Mouse (Mus musculus) liver, embryonic 14.5 days (tissue): Measurements from ENCODE around the gene Efcab12. TPM values are rescaled to one million over a fixed set of nuclear protein-coding genes. Genes with fewer than 3 reads are reported as not detected.
"Not testable (repeated sequence)": the region's sequence is repeated elsewhere in the genome, so short reads cannot be mapped to it uniquely, and the experiment has no call there.

Experiments used
- ATAC-seq: fragments of 200-750 bp; cut with Nextera tagmentation; 2 replicates; pipeline ENCODE4 v1.8.0; 2017; ENCODE audit warnings: moderate number of reproducible peaks, mild to moderate bottlenecking, moderate library complexity; ENCODE audit not compliant: insufficient read depth
- DNase-seq, 3 experiments: peaks; one replicate each; pipeline ENCODE4 v3.0.0-alpha.2; 2012 to 2013; ENCODE audit warnings: low read depth in 3 of 3, low spot score in 3 of 3
- H3K27ac ChIP-seq: fragments of 300-500 bp; sonication (generic); 2 replicates; pipeline ENCODE4 v1.5.1; 2014; ENCODE audit warnings: moderate library complexity, mild to moderate bottlenecking, control low read depth, inconsistent platforms
- H3K27me3 ChIP-seq: fragments of 300-500 bp; sonication (generic); 2 replicates; pipeline ENCODE4 v1.6.1; 2014; ENCODE audit warnings: mild to moderate bottlenecking, low read length, moderate library complexity; ENCODE audit not compliant: control insufficient read depth, insufficient read depth
- H3K36me3 ChIP-seq: fragments of 300-500 bp; sonication (generic); replicated peaks from 2 replicates; pipeline ENCODE4 v1.6.1; 2014; ENCODE audit warnings: low read depth; ENCODE audit not compliant: control insufficient read depth, insufficient read depth
- H3K4me1 ChIP-seq, 2 experiments: fragments of 200-500 bp in 1 of 2; fragments of 300-500 bp in 1 of 2; sonication (generic) in 1 of 2; replicated peaks; 2 replicates each; pipeline ENCODE4 v1.6.1; 2012 to 2014; ENCODE audit warnings: antibody characterized with exemption in 1 of 2, inconsistent platforms in 1 of 2, low read length in 1 of 2; ENCODE audit not compliant: control insufficient read depth in 2 of 2, insufficient read depth in 2 of 2
- H3K4me2 ChIP-seq: fragments of 300-500 bp; sonication (generic); 2 replicates; pipeline ENCODE4 v1.6.1; 2014; ENCODE audit warnings: low read depth, mild to moderate bottlenecking, control low read depth, moderate library complexity
- H3K4me3 ChIP-seq, 2 experiments: fragments of 200-500 bp in 1 of 2; fragments of 300-500 bp in 1 of 2; sonication (generic) in 1 of 2; 2 replicates each; pipeline ENCODE4 v1.5.1; 2012 to 2014; ENCODE audit warnings: low read depth in 2 of 2, low read length in 2 of 2, mild to moderate bottlenecking in 2 of 2, control low read depth in 1 of 2, inconsistent platforms in 1 of 2, moderate library complexity in 1 of 2; ENCODE audit not compliant: insufficient read depth in 1 of 2
- H3K9ac ChIP-seq: fragments of 300-500 bp; sonication (generic); replicated peaks from 2 replicates; pipeline ENCODE4 v1.6.1; 2014; ENCODE audit warnings: mild to moderate bottlenecking, control low read depth, moderate library complexity
- H3K9me3 ChIP-seq: fragments of 300-500 bp; sonication (generic); 2 replicates; pipeline ENCODE4 v1.6.1; 2016; ENCODE audit warnings: low read length, mixed read lengths; ENCODE audit not compliant: control insufficient read depth
- CTCF ChIP-seq: IDR thresholded peaks from 2 replicates; pipeline ENCODE4 v1.5.1; 2016; ENCODE audit warnings: antibody characterized with exemption, low read depth, control low read depth
- EP300 ChIP-seq: IDR thresholded peaks from 2 replicates; pipeline ENCODE4 v1.6.1; 2016; ENCODE audit warnings: antibody characterized with exemption, low read depth
- WGBS: fragments of 180-500 bp; shearing (Covaris S2); extraction: QIAGEN DNeasy Blood & Tissue Kit; methylation state at CpG from one replicate; pipeline ENCODE4 v1.1.7; 2014; ENCODE audit not compliant: insufficient replicate concordance; 5-methylcytosine and 5-hydroxymethylcytosine counted together
- polyA plus RNA-seq, 2 experiments: library from polyadenylated mRNA; depleted of rRNA in 1 of 2; stranded (reverse) in 1 of 2; unstranded in 1 of 2; fragments of >200 nt; fragmentation: Nextera tagmentation in 1 of 2; extraction: Ambion mirVana in 1 of 2; gene quantifications; 2 replicates each; pipeline versions ENCODE4 v1.2.1 to v1.2.3; 2012 to 2014

Efcab12 gene
- polyA plus RNA-seq, 2 experiments = 0.11 TPM; not detected in 1

DNA sequence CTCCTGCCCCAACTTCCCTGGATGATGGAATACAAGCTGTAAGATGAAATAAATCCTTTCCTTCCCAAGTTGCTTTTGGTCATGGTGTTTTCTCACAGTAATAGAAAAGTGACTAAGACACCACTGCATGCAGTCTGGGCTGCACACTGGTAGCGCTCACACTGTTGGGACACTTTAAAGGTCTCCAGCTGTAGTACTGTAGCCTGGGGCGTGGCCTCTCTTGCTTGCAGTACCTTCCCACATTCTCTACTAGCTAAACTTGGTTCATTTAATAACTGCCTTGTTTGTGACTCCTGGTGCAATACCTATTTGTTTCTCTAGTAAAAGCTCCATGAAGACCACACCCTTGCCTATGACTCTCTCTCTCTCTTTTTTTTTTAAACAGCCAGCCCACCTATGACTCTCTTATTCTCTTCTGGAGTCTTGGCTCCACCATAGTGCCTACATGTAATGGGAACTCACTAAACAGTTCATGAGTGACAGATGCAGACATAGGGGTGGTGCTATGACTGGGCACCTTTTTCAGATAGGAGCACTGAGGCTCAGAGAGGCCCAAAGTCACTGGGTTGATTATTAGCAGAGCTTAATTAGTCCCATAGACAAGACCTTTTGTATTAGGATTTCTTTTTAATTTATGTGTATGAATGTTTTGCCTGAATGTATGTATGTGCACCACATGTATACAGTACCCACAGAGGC, 5.9 kb downstream of the Efcab12 start:
- ATAC-seq = peak; percentile 50
- H3K4me2 ChIP-seq = no peak overlapping the region
- TF ChIP-seq EP300 (no peak), CTCF (no peak)
- no peaks in the 10 kb centered on the region for H3K27me3 ChIP-seq
- H3K36me3 ChIP-seq = no peaks in the 10 kb centered on the region
- no peak overlapping the region for H3K4me3 ChIP-seq
- H3K27ac ChIP-seq = no peak overlapping the region
- peaks cover 7 to 17% of the 10 kb centered on the region in 2 experiments for H3K4me1 ChIP-seq
- 72% methylated on average over 2 of the region's 2 CpGs for WGBS
- H3K9me3 ChIP-seq = no peaks in the 10 kb centered on the region
- DNase-seq = no peak
- H3K9ac ChIP-seq = no peak overlapping the region

DNA sequence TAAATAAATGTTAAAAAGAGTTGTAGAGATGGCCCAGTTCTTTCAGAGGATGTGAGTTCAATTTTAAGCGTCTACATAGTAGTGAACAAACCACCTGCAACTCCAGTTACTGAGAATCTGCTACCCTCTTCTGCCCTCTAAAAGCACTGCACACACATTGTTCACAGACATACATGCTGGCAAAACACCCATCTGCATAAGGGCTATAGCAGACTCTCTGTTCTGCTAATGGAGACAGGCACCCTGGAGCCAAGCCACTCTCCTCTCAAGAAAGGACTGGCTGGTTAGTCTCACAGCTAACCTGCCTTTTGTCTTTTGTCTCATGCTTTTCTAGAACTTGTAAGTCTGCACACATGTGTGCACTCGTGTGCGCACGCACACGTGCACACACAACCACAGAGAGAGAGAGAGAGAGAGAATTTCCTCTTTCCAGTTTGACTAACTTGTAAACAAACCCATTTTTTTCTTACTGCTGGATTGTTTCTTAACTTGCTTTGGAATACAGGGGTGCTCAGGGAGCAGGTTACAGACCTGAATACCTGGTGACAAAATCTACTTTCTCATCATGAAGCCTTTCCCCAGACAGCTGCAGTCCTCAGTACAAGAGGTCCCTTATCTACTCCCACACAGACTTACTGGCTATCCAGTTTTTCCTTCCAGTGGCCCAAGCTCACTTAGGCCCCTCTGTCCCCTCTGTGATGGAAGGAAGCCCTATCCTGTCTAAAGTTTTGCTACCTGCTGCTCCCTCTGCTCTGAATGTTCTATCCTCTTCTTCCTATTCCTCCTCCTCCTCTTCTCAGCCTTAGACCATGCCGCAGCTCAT, 7.2 kb downstream of the Efcab12 start:
- Histone ChIP-seq H3K27me3 (no peaks in the 10 kb centered on the region), H3K9ac (no peak overlapping the region), H3K27ac (no peak overlapping the region; the same call in 1 of the 2 replicates), H3K9me3 (no peaks in the 10 kb centered on the region), H3K36me3 (no peaks in the 10 kb centered on the region), H3K4me3 (no peak overlapping the region), H3K4me2 (no peak overlapping the region), H3K4me1 (peaks cover 7 to 17% of the 10 kb centered on the region in 2 experiments)
- WGBS = 65% methylated on average over 6 of the region's 6 CpGs
- TF ChIP-seq EP300 (0 out of 2 replicates have a peak, but pooled peaks have one; percentile 10), CTCF (0 out of 2 replicates have a peak, but pooled peaks have one; percentile 8)
- DNase-seq (no peak), ATAC-seq (peak; percentile 49; the same call in 1 of the 2 replicates)

DNA sequence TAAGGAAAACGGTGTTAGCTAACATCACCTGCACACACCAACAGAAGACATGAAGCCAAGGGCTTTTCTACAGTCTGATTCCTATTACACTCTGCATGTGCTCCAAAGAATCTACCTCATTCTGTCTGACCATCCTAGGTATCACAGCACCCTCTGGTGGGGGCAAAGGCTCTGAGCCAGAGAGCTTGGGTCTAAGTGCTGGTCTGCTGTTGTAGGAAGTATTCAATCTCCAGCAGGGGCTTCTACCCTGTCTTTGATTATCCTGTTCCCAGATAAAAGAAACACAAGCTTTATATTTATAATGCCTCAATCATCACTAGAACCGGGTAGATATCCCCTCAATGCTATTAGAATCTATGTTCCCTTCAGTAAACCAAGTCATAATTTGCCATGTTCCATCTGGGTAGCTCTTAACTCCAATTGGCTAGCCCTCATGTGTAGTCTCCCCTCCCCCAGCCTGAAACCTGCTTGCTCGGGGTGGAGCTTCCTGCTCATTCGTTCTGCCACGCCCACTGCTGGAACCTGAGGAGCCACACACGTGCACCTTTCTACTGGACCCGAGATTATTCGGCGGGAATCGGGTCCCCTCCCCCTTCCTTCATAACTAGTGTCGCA, 14.3 kb downstream of the Efcab12 start:
- Histone ChIP-seq H3K4me3 (peak overlapping the region in 1 of 2 experiments; percentile 7; a peak in 1 of 4 replicates), H3K4me2 (peak overlapping the region; percentile 49), H3K27ac (peak overlapping the region; percentile 0), H3K4me1 (peaks cover 18 to 29% of the 10 kb centered on the region in 2 experiments)
- ATAC-seq (peak; percentile 95), DNase-seq (peak; percentile 36 to 81 (median 77))
- not testable (repeated sequence) for H3K9ac ChIP-seq, H3K27me3 ChIP-seq, H3K9me3 ChIP-seq, H3K36me3 ChIP-seq
- 0% methylated on average over 5 of the region's 11 CpGs for WGBS
- peak; percentile 79 for TF ChIP-seq CTCF

DNA sequence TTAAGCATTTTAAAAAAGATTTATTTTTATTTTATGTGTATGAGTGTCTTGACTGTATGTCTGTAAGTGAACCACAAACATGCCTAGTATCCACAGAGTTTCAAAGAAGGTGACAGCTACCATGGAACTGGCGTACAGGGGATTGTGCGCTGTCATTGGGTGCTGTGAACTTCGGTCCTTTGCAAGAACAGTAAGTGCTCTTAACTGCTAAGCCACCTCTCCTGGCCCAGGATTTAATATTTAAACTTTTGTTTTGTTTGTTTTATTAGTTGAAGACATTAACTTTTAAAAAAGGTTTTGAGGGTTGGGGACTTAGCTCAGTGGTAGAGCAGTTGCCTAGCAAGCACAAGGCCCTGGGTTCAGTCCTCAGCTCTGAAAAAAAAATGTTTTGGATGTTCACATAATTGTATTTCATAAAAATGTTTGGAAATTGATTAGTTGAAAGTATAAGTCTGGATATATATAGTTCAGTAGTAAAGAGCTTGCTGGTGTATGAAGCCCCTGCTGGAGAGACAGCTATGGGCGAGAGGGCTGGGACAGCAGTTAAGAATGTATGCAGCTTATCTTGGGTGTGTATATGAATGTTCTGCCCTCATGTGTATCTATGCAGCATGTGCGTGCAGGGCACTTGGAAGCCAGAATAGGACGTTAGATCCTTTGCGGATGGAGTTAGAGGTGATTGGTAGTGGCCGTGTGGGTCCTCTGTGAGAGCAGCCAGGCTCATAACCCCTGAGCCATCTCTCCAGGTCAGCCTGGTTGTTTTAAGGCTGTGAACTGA, 16.8 kb downstream of the Efcab12 start:
- Histone ChIP-seq H3K9me3 (no peaks in the 10 kb centered on the region), H3K4me1 (peaks cover 18 to 29% of the 10 kb centered on the region in 2 experiments), H3K4me3 (no peak overlapping the region), H3K9ac (no peak overlapping the region; the same call in 1 of the 2 replicates), H3K36me3 (no peaks in the 10 kb centered on the region), H3K27ac (no peak overlapping the region; the same call in 1 of the 2 replicates), H3K4me2 (peak overlapping the region; percentile 35; the same call in 1 of the 2 replicates), H3K27me3 (no peaks in the 10 kb centered on the region)
- peak; percentile 27; the same call in 1 of the 2 replicates for TF ChIP-seq CTCF
- no peak for TF ChIP-seq EP300
- WGBS = 49% methylated on average over 8 of the region's 8 CpGs
- ATAC-seq (peak; percentile 63), DNase-seq (no peak)
